Mouse (Mus musculus) ES-Bruce4 (cell line): Measurements from ENCODE around the gene Lrit2. TPM values are rescaled to one million over a fixed set of nuclear protein-coding genes. Genes with fewer than 3 reads are reported as not detected.

Experiments
- H3K27ac ChIP-seq: 2 replicates; pipeline ENCODE4 v1.5.1; 2012; ENCODE audit warnings: low read length, inconsistent platforms; ENCODE audit not compliant: insufficient read depth
- H3K27me3 ChIP-seq: 2 replicates; pipeline ENCODE4 v1.6.1; 2012; ENCODE audit warnings: mild to moderate bottlenecking, low read length, inconsistent platforms; ENCODE audit not compliant: control insufficient read depth, poor library complexity, insufficient read depth, severe bottlenecking
- H3K36me3 ChIP-seq: 2 replicates; pipeline ENCODE4 v1.6.1; 2012; ENCODE audit warnings: inconsistent platforms, mild to moderate bottlenecking, low read length, moderate library complexity; ENCODE audit not compliant: control insufficient read depth, poor library complexity, insufficient read depth, severe bottlenecking
- H3K4me1 ChIP-seq: one replicate; pipeline ENCODE4 v1.8.1; 2011; ENCODE audit warnings: low read length; ENCODE audit not compliant: control insufficient read depth, insufficient read depth
- H3K4me3 ChIP-seq: 2 replicates; pipeline ENCODE4 v1.5.1; 2011; ENCODE audit warnings: low read depth, mild to moderate bottlenecking, low read length
- H3K9ac ChIP-seq: 2 replicates; pipeline ENCODE4 v1.6.1; 2012; ENCODE audit warnings: low read depth, mild to moderate bottlenecking, inconsistent platforms; ENCODE audit not compliant: poor library complexity, severe bottlenecking
- H3K9me3 ChIP-seq: replicated peaks from 2 replicates; pipeline ENCODE4 v1.6.1; 2012; ENCODE audit warnings: mild to moderate bottlenecking, low read length, inconsistent platforms; ENCODE audit not compliant: control insufficient read depth, poor library complexity, insufficient read depth, severe bottlenecking
- CTCF ChIP-seq: IDR thresholded peaks from one replicate; pipeline ENCODE4 v1.8.1; 2011; ENCODE audit warnings: low read depth, low read length
- EP300 ChIP-seq: IDR thresholded peaks from 2 replicates; pipeline ENCODE4 v1.6.1; 2011; ENCODE audit warnings: low read depth, low read length; ENCODE audit not compliant: insufficient read depth
- POLR2A ChIP-seq: IDR thresholded peaks from one replicate; pipeline ENCODE4 v1.8.1; 2011; ENCODE audit warnings: low read length; ENCODE audit not compliant: insufficient read depth
- polyA plus RNA-seq: library from polyadenylated mRNA; stranded (reverse); fragments of >200 nt; gene quantifications from 2 replicates; pipeline ENCODE4 v1.2.4, GENCODE M21; 2011; ENCODE audit warnings: low read depth; ENCODE audit not compliant: missing spikeins, insufficient read depth, insufficient read length

Gene Lrit2
- polyA plus RNA-seq, 1 experiment = not detected

DNA sequence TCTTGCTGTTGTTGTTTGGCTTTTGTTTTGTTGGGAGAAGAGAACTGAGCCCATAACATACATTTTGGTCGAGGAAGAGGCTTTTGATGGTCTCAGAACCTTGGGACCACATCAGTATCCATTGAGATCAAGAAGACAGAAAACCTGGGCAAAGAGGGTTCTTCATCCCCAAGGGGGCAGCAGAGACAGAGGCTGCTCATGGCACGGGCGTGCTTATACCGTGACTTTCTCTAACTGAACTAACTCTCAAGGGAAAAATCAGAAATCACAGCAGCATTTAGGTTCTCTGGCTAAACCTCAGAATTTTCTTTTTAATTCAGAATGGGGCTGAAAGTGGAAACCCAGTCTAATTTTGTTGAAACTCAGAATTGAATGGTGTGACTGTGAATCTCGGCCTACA lies 33.3 kb upstream of the Lrit2 start:
- TF ChIP-seq EP300 = no peak
- TF ChIP-seq CTCF = peak; percentile 26
- TF ChIP-seq POLR2A = no peak
- no peaks in the 10 kb centered on the region for H3K36me3 ChIP-seq
- H3K9ac ChIP-seq = no peak overlapping the region
- no peak overlapping the region for H3K27ac ChIP-seq
- no peak overlapping the region for H3K4me3 ChIP-seq
- H3K27me3 ChIP-seq = no peaks in the 10 kb centered on the region
- H3K9me3 ChIP-seq = no peaks in the 10 kb centered on the region
- no peaks in the 10 kb centered on the region for H3K4me1 ChIP-seq

DNA sequence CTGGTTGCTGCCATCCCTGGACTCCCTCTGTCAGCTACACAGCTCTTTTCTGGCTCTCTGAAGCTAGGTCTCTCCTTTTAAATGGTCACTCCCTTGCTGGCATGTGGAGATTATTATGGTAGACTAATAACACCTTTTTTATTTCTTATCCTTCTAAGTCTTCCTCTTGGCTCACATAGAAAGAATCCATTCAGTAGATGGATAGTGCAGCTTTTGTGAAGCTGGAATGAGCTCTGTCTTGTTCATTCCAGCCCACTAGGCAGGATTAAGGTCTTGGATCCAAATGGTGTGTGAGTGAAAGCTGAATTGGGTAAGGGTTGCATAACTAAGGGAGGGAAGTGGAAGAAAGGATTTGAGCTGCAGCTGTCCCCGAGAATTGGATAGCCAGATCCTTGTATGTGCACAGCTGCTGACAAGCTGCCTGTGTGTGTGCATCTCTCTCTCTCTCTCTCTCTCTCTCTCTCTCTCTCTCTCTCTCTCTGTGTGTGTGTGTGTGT lies 18.8 kb upstream of the Lrit2 start, which contains the start of gene Rgr:
Gene Rgr (minus strand): TSS at position 51 of the 497 bp plus-strand sequence.
- H3K27ac ChIP-seq = no peak within 1 kb of the TSS
- no peaks in the 10 kb centered on the region for H3K4me1 ChIP-seq
- no peaks in the 10 kb centered on the region for H3K27me3 ChIP-seq
- TF ChIP-seq CTCF (no peak), EP300 (no peak), POLR2A (no peak)
- no peak within 1 kb of the TSS for H3K4me3 ChIP-seq
- H3K9ac ChIP-seq = no peak within 1 kb of the TSS
- no peaks in the 10 kb centered on the region for H3K36me3 ChIP-seq
- no peaks in the 10 kb centered on the region for H3K9me3 ChIP-seq

DNA sequence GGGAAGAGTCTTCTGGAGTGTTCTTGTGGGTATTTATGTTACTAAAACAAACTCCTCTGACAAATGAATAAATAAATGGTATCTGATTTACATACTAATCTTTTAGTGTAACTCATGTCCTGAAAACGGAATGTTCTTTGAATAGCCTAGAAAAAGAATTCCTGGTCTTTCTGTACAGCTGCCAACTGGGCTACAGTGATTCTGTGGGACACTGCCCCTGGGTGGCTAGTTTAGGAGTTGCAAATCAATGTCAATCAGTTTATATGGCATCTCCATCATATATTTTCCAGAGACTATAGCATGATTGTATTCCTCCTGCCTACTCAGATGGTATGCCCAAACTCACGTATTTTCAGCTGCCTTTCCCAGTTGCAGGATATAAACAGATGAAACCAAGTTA lies 2.9 kb upstream of the Lrit2 start:
- Histone ChIP-seq H3K4me3 (no peak overlapping the region), H3K27me3 (no peaks in the 10 kb centered on the region; the same call in 1 of the 2 replicates), H3K36me3 (no peaks in the 10 kb centered on the region), H3K9ac (no peak overlapping the region), H3K9me3 (no peaks in the 10 kb centered on the region), H3K27ac (no peak overlapping the region), H3K4me1 (no peaks in the 10 kb centered on the region)
- TF ChIP-seq EP300 = no peak

DNA sequence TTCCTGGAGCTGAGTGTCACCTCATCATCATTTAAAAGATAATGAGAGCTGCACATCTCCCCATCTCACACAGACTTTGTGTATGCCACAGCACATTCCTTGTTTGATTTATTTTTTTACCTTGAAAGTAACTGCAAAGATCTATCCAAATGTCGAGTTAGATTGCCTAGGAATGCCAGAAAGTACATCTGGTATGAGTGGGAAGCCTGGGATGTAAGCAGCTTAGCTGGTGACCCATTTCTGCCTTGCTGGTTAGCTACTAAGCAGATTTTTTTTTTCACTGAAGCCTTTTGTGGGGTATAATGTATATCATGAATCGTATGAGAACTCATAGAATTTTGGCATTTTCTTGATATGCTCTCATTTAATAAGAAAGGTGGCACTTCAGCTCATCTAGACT lies 1.1 kb upstream of the Lrit2 start:
- Histone ChIP-seq H3K9me3 (no peaks in the 10 kb centered on the region), H3K36me3 (no peaks in the 10 kb centered on the region), H3K4me3 (no peak overlapping the region), H3K27ac (no peak overlapping the region), H3K27me3 (no peaks in the 10 kb centered on the region; the same call in 1 of the 2 replicates), H3K9ac (no peak overlapping the region), H3K4me1 (no peaks in the 10 kb centered on the region)
- TF ChIP-seq POLR2A (no peak), CTCF (no peak), EP300 (no peak)

DNA sequence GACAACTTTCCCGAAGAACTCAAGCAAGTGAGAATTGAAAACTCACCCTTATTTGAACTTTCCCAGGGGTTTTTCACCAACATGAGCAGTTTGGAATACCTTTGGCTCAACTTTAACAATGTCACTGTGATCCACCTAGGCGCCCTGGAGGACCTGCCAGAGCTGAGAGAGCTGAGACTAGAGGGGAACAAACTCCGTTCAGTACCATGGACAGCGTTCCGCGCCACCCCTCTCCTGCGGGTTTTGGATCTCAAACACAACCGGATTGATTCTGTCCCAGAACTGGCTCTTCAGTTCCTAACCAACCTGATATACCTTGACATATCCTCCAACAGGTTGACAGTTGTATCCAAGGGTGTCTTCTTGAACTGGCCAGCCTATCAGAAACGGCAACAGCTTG lies 787 bp downstream of the Lrit2 start:
- Histone ChIP-seq H3K27ac (no peak overlapping the region), H3K4me1 (no peaks in the 10 kb centered on the region), H3K36me3 (no peaks in the 10 kb centered on the region), H3K4me3 (no peak overlapping the region), H3K9ac (no peak overlapping the region), H3K9me3 (no peaks in the 10 kb centered on the region), H3K27me3 (no peaks in the 10 kb centered on the region; the same call in 1 of the 2 replicates)
- TF ChIP-seq CTCF (no peak), POLR2A (no peak), EP300 (no peak)

DNA sequence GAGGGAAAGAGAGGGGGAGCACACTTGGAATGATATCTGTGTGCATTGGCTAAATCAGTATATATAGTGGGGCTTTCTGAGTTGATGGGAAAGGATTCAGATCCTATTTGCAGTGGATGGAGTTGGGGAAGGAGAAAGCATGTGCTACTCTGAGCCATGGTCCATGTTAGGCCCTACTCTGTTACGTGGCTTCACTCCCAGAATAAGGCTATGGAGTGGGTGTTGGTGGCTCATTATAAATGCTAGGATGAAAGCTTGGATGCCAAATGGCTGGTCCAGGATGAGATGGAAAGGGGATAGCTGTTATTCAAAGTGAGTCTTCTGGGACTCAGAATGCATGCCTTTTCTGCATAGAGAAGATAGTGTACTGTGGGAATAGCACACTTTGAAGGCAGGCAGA lies 13.0 kb downstream of the Lrit2 start:
- Histone ChIP-seq H3K4me1 (no peaks in the 10 kb centered on the region), H3K27ac (no peak overlapping the region), H3K36me3 (no peaks in the 10 kb centered on the region), H3K27me3 (no peaks in the 10 kb centered on the region), H3K4me3 (no peak overlapping the region), H3K9ac (no peak overlapping the region), H3K9me3 (no peaks in the 10 kb centered on the region)
- TF ChIP-seq POLR2A = no peak
- no peak for TF ChIP-seq CTCF
- TF ChIP-seq EP300 = no peak
